Mouse (Mus musculus) hindbrain, embryonic 16.5 days (tissue): ENCODE measurements around the gene Fxyd2. TPM values are rescaled to one million over a fixed set of nuclear protein-coding genes. Genes with fewer than 3 reads are reported as not detected.
A peak's percentile ranks its signal among the peaks of the same experiment; 100 is the strongest.

Experiments
- ATAC-seq: fragments of 200-750 bp; cut with Nextera tagmentation; 2 replicates; pipeline ENCODE4 v1.8.0; 2017; ENCODE audit warnings: moderate TSS enrichment, moderate library complexity
- H3K27ac ChIP-seq: fragments of 300-500 bp; sonication (generic); 2 replicates; pipeline ENCODE4 v1.5.1; 2014; ENCODE audit warnings: low read depth, mild to moderate bottlenecking, control low read depth, low read length, moderate library complexity
- H3K27me3 ChIP-seq: fragments of 300-500 bp; sonication (generic); replicated peaks from 2 replicates; pipeline ENCODE4 v1.6.1; 2014; ENCODE audit warnings: low read length; ENCODE audit not compliant: control insufficient read depth, insufficient read depth
- H3K36me3 ChIP-seq: fragments of 300-500 bp; sonication (generic); 2 replicates; pipeline ENCODE4 v1.6.1; 2014; ENCODE audit warnings: mild to moderate bottlenecking, low read length, moderate library complexity, mixed read lengths; ENCODE audit not compliant: control insufficient read depth, insufficient read depth
- H3K4me1 ChIP-seq: fragments of 300-500 bp; sonication (generic); 2 replicates; pipeline ENCODE4 v1.6.1; 2014; ENCODE audit warnings: low read depth, low read length; ENCODE audit not compliant: control insufficient read depth, insufficient read depth
- H3K4me2 ChIP-seq: fragments of 300-500 bp; sonication (generic); 2 replicates; pipeline ENCODE4 v1.6.1; 2014; ENCODE audit warnings: mild to moderate bottlenecking, low read length, control low read depth, moderate library complexity
- H3K4me3 ChIP-seq: fragments of 300-500 bp; sonication (generic); 2 replicates; pipeline ENCODE4 v1.5.1; 2014; ENCODE audit warnings: mild to moderate bottlenecking, low read length, control low read depth, moderate library complexity
- H3K9ac ChIP-seq: fragments of 300-500 bp; sonication (generic); 2 replicates; pipeline ENCODE4 v1.6.1; 2014; ENCODE audit warnings: low read depth, mild to moderate bottlenecking, control low read depth, low read length, moderate library complexity
- H3K9me3 ChIP-seq: fragments of 300-500 bp; sonication (generic); 2 replicates; pipeline ENCODE4 v1.6.1; 2014; ENCODE audit warnings: mild to moderate bottlenecking, low read length, moderate library complexity; ENCODE audit not compliant: control insufficient read depth
- WGBS: fragments of 180-500 bp; shearing (Covaris S2); extraction: QIAGEN DNeasy Blood & Tissue Kit; methylation state at CpG from one replicate; pipeline ENCODE4 v1.1.7; 2014; 5-methylcytosine and 5-hydroxymethylcytosine counted together
- polyA plus RNA-seq: library from polyadenylated mRNA; unstranded; fragments of >200 nt; fragmentation: Nextera tagmentation; extraction: Ambion mirVana; gene quantifications from 2 replicates; pipeline ENCODE4 v1.2.1, GENCODE M21; 2015

The Fxyd2 gene
- polyA plus RNA-seq, 1 experiment from 2014 or later: 15.7 TPM

- WGBS: 3% methylated on average over 32 of the region's 54 CpGs
- H3K4me1 ChIP-seq: peaks cover 24% of the 10 kb centered on the region
- ATAC-seq: peak; percentile 53
- H3K27me3 ChIP-seq: peaks cover 16% of the 10 kb centered on the region
- H3K4me3 ChIP-seq: peak overlapping the region; percentile 66
- H3K9me3 ChIP-seq: no peaks in the 10 kb centered on the region
- H3K27ac ChIP-seq: peak overlapping the region; percentile 69
- no peaks in the 10 kb centered on the region for H3K36me3 ChIP-seq
- peak overlapping the region; percentile 78 for H3K4me2 ChIP-seq
- H3K9ac ChIP-seq: peak overlapping the region; percentile 86
Measured at GRCm38 (mm10) chr9:45429951-45430697, 30.7 kb downstream of the Fxyd2 start.

GRCm38 (mm10) chr9:45430698-45430959, 31.2 kb downstream of the Fxyd2 start:
- no peak for ATAC-seq
- Histone ChIP-seq H3K4me3 (peak overlapping the region; percentile 66), H3K4me1 (peaks cover 24% of the 10 kb centered on the region), H3K4me2 (peak overlapping the region; percentile 78), H3K9me3 (no peaks in the 10 kb centered on the region), H3K9ac (peak overlapping the region; percentile 86), H3K36me3 (no peaks in the 10 kb centered on the region), H3K27ac (peak overlapping the region; percentile 69), H3K27me3 (peaks cover 16% of the 10 kb centered on the region)
- WGBS: 0% methylated on average over 15 of the region's 17 CpGs

- peak overlapping the region; percentile 69 for H3K27ac ChIP-seq
- H3K9ac ChIP-seq: peak overlapping the region; percentile 86
- peak overlapping the region; percentile 66 for H3K4me3 ChIP-seq
- WGBS: 3% methylated on average over 24 of the region's 26 CpGs
- peak; percentile 12; the same call in 1 of the 2 replicates for ATAC-seq
- peaks cover 27% of the 10 kb centered on the region for H3K4me1 ChIP-seq
- H3K9me3 ChIP-seq: no peaks in the 10 kb centered on the region
- H3K4me2 ChIP-seq: peak overlapping the region; percentile 78
- H3K27me3 ChIP-seq: peaks cover 16% of the 10 kb centered on the region
- no peaks in the 10 kb centered on the region for H3K36me3 ChIP-seq
Measured at GRCm38 (mm10) chr9:45431150-45431549, 31.7 kb downstream of the Fxyd2 start.

GRCm38 (mm10) chr9:45432639-45433038, 33.2 kb downstream of the Fxyd2 start:
- Histone ChIP-seq H3K9me3 (no peaks in the 10 kb centered on the region), H3K36me3 (no peaks in the 10 kb centered on the region), H3K9ac (peak overlapping the region; percentile 58), H3K4me1 (peaks cover 30% of the 10 kb centered on the region), H3K27me3 (peaks cover 16% of the 10 kb centered on the region), H3K4me3 (peak overlapping the region; percentile 66), H3K27ac (peak overlapping the region; percentile 83), H3K4me2 (peak overlapping the region; percentile 78)
- WGBS: 35% methylated on average over 12 of the region's 12 CpGs
- peak; percentile 15; the same call in 1 of the 2 replicates for ATAC-seq

DNA sequence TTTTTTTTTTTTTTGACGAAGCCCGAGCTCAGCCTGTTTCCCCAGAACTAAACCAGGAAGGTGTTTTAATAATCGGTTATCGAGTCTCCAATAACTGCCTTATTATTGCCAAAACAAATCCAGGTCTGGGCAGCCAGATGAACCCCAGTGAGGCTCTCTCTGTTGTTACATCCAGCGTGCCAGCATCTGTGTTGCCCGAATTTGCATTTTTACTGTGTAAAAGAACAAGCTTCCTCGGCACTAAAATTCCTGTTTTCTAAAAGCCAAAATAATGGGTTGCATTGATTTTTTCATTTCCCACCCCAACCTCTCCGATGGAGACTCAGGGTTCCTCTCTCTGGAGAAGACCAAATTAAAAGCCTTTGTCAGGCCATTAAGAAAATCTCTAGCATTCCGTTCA, 33.6 kb downstream of the Fxyd2 start:
- H3K4me3 ChIP-seq: peak overlapping the region; percentile 66
- peaks cover 30% of the 10 kb centered on the region for H3K4me1 ChIP-seq
- no peaks in the 10 kb centered on the region for H3K9me3 ChIP-seq
- peak overlapping the region; percentile 83 for H3K27ac ChIP-seq
- peaks cover 16% of the 10 kb centered on the region for H3K27me3 ChIP-seq
- ATAC-seq: no peak
- H3K4me2 ChIP-seq: peak overlapping the region; percentile 78
- H3K36me3 ChIP-seq: no peaks in the 10 kb centered on the region
- H3K9ac ChIP-seq: peak overlapping the region; percentile 49
- 35% methylated on average over 9 of the region's 9 CpGs for WGBS

- no peak for ATAC-seq
- H3K9ac ChIP-seq: no peak overlapping the region
- H3K4me1 ChIP-seq: peaks cover 30% of the 10 kb centered on the region
- H3K4me3 ChIP-seq: no peak overlapping the region
- peaks cover 13% of the 10 kb centered on the region for H3K27me3 ChIP-seq
- peak overlapping the region; percentile 6; the same call in 1 of the 2 replicates for H3K4me2 ChIP-seq
- no peaks in the 10 kb centered on the region for H3K9me3 ChIP-seq
- peak overlapping the region; percentile 83; the same call in 1 of the 2 replicates for H3K27ac ChIP-seq
- WGBS: 51% methylated on average over 2 of the region's 2 CpGs
- no peaks in the 10 kb centered on the region for H3K36me3 ChIP-seq
Measured at GRCm38 (mm10) chr9:45434171-45434570, 34.7 kb downstream of the Fxyd2 start.

DNA sequence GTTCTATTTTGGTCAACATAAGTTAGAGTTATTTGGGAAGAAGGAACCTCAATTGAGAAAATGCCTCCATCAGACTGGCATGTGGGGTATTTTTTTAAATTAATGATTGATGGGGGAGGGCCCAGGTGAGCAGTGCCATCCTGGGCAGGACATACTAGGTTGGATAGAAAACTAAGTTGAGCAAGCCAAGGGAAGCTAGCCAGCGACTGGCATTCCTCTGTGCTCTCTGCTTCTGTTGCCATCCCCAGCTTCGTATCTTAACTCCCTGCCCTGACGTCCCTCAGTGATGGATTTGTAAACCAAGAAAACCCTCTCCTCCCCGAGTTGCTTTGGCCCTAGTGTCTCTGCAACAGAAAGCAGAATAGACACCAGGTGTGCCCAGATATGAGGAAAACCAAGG, 39.6 kb downstream of the Fxyd2 start:
- no peak overlapping the region for H3K4me2 ChIP-seq
- WGBS: 75% methylated on average over 4 of the region's 4 CpGs
- ATAC-seq: no peak
- no peak overlapping the region for H3K4me3 ChIP-seq
- H3K36me3 ChIP-seq: no peaks in the 10 kb centered on the region
- no peak overlapping the region for H3K27ac ChIP-seq
- H3K4me1 ChIP-seq: peaks cover 16% of the 10 kb centered on the region
- H3K9me3 ChIP-seq: no peaks in the 10 kb centered on the region
- H3K27me3 ChIP-seq: no peaks in the 10 kb centered on the region
- H3K9ac ChIP-seq: no peak overlapping the region

GRCm38 (mm10) chr9:45440083-45440784, 40.8 kb downstream of the Fxyd2 start:
- Histone ChIP-seq H3K36me3 (no peaks in the 10 kb centered on the region), H3K4me1 (peaks cover 11% of the 10 kb centered on the region), H3K9me3 (no peaks in the 10 kb centered on the region), H3K27me3 (no peaks in the 10 kb centered on the region), H3K4me2 (no peak overlapping the region), H3K9ac (no peak overlapping the region), H3K4me3 (no peak overlapping the region), H3K27ac (no peak overlapping the region)
- 75% methylated on average over 16 of the region's 16 CpGs for WGBS
- no peak for ATAC-seq

DNA sequence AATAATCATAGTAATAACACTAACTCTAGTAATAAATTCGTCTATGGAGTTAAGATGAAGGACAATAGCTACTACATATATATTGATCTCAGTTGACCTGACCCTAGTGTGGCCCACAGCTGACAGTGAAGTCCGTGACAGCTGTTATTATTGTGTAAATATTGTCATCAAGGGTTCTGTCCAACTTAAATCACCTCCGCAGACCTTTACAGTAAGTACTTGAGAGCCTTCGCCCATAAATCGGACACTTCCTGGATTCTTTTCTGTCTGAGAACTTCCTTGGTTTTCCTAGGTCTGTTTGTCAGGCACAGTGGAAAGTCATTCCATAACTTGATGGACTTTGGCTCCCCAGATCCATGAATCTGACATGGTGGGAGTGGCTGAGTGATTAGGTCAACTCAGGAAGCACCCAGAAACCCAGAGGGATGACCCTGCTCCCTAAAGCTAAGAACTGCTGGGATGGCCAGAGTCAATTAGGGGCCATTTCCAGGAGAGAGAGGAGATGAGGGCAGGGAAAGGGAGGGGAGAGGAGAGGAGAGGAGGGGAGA, 44.9 kb downstream of the Fxyd2 start:
- 87% methylated on average over 5 of the region's 5 CpGs for WGBS
- Histone ChIP-seq H3K27ac (no peak overlapping the region), H3K4me1 (peaks cover 9% of the 10 kb centered on the region), H3K9me3 (no peaks in the 10 kb centered on the region), H3K27me3 (no peaks in the 10 kb centered on the region), H3K4me2 (no peak overlapping the region), H3K36me3 (no peaks in the 10 kb centered on the region), H3K9ac (no peak overlapping the region), H3K4me3 (no peak overlapping the region)
- no peak for ATAC-seq
